Mouse (Mus musculus) kidney, embryonic 16.5 days (tissue): Measurements from ENCODE around the gene Ccdc183. TPM values are rescaled to one million over a fixed set of nuclear protein-coding genes. Genes with fewer than 3 reads are reported as not detected.

Experiments used
- ATAC-seq: fragments of 200-750 bp; cut with Nextera tagmentation; 2 replicates; pipeline ENCODE4 v1.8.0; 2017; ENCODE audit warnings: moderate TSS enrichment; ENCODE audit not compliant: low FRiP score, low TSS enrichment
- H3K27ac ChIP-seq: fragments of 300-500 bp; sonication (generic); 2 replicates; pipeline ENCODE4 v1.5.1; 2014; ENCODE audit warnings: low read length
- H3K27me3 ChIP-seq: fragments of 300-500 bp; sonication (generic); 2 replicates; pipeline ENCODE4 v1.6.1; 2014; ENCODE audit warnings: low read length, control low read depth, mixed read lengths; ENCODE audit not compliant: insufficient read depth
- H3K36me3 ChIP-seq: fragments of 300-500 bp; sonication (generic); 2 replicates; pipeline ENCODE4 v1.6.1; 2014; ENCODE audit warnings: low read length, control low read depth, mixed read lengths; ENCODE audit not compliant: insufficient read depth
- H3K4me1 ChIP-seq: fragments of 300-500 bp; sonication (generic); 2 replicates; pipeline ENCODE4 v1.6.1; 2014; ENCODE audit warnings: low read length, control low read depth, mixed read lengths; ENCODE audit not compliant: insufficient read depth
- H3K4me2 ChIP-seq: fragments of 300-500 bp; sonication (generic); replicated peaks from 2 replicates; pipeline ENCODE4 v1.6.1; 2014; ENCODE audit warnings: low read depth, low read length
- H3K4me3 ChIP-seq: fragments of 300-500 bp; sonication (generic); 2 replicates; pipeline ENCODE4 v1.5.1; 2014; ENCODE audit warnings: mild to moderate bottlenecking, low read length
- H3K9ac ChIP-seq: fragments of 300-500 bp; sonication (generic); replicated peaks from 2 replicates; pipeline ENCODE4 v1.6.1; 2014; ENCODE audit warnings: low read length
- H3K9me3 ChIP-seq: fragments of 300-500 bp; sonication (generic); 2 replicates; pipeline ENCODE4 v1.6.1; 2016; ENCODE audit warnings: low read length, control low read depth
- WGBS: fragments of 180-500 bp; shearing (Covaris S2); extraction: QIAGEN DNeasy Blood & Tissue Kit; methylation state at CpG from one replicate; pipeline ENCODE4 v1.1.7; 2014; 5-methylcytosine and 5-hydroxymethylcytosine counted together
- polyA plus RNA-seq: library from polyadenylated mRNA; unstranded; fragments of >200 nt; fragmentation: Nextera tagmentation; extraction: Ambion mirVana; gene quantifications from 2 replicates; pipeline ENCODE4 v1.2.1, GENCODE M21; 2015

Gene Ccdc183
- polyA plus RNA-seq, 1 experiment from 2014 or later, result 0.27 TPM

DNA sequence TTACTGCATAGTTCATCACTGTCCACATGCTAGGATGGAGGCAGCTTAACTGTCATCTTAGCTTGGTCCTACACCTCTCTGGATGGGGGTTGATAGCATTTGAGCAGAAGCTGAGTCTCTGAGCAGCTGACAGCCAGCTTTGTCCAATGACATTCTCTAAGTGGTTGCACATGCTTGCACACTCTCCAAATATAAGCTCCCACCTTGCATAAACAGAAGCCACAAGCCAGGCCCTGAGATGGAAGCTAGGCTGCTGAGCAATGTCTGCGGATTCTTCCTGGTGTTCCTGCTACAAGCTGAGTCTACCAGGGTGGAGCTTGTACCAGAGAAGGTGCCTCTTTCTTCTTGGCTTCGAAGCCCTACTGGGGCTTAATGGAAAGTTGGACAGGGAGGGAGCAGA lies 35.4 kb upstream of the Ccdc183 start, which contains the start of gene Lcn8:
TSS of gene Lcn8 (plus strand) at position 219 of the 400 bp plus-strand sequence.
- H3K36me3 ChIP-seq, result no peaks in the 10 kb centered on the region
- no peak for ATAC-seq
- no peaks in the 10 kb centered on the region for H3K27me3 ChIP-seq
- H3K4me3 ChIP-seq, result no peak within 1 kb of the TSS
- no peak within 1 kb of the TSS for H3K9ac ChIP-seq
- H3K27ac ChIP-seq, result no peak within 1 kb of the TSS
- 79% methylated on average over 2 of the region's 2 CpGs for WGBS
- H3K4me1 ChIP-seq, result no peaks in the 10 kb centered on the region
- H3K4me2 ChIP-seq, result no peak within 1 kb of the TSS
- H3K9me3 ChIP-seq, result no peaks in the 10 kb centered on the region

DNA sequence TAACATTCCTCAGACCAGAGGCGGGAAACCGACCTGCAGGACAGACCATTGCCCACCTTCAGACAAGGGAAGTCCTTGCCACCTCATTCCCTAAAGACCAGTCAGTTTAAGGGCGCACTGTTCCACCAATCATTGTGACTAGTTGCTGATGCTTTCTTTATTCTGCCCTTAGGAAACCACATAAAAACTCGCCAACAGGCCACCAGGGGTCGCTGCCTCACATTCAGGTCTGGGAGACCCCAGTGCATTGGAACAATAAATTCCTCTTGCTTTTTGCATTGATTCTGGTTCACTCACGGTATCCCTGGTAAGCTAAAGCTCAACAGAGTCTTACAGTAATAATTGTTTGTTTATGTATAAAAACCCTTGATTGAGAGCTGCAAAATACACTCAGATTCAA lies 22.4 kb upstream of the Ccdc183 start:
- no peaks in the 10 kb centered on the region for H3K36me3 ChIP-seq
- no peaks in the 10 kb centered on the region for H3K27me3 ChIP-seq
- H3K4me1 ChIP-seq, result no peaks in the 10 kb centered on the region
- no peak overlapping the region for H3K4me2 ChIP-seq
- H3K9me3 ChIP-seq, result no peaks in the 10 kb centered on the region
- 24% methylated on average over 6 of the region's 6 CpGs for WGBS
- H3K4me3 ChIP-seq, result no peak overlapping the region
- H3K9ac ChIP-seq, result no peak overlapping the region
- no peak overlapping the region for H3K27ac ChIP-seq
- no peak for ATAC-seq

DNA sequence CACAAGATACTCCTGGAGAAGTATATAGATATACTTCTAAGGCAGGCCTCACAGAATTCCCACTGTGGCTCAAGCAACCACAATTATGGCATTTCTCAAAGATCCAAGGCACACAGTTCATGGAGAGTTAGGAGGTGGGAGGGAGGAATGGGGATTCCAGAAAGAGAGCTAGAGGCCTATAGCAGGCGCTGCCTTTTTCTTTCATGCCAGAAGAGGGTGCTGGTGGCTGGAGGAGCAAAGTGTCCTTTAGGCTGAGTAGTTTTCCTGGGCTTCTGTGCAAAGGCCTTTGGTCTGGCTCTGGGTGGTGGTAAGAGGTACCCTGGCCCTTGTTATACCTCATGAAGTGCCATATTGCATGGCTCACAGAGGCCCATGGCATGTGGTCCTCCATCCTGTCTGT lies 16.6 kb upstream of the Ccdc183 start:
- no peak overlapping the region for H3K4me2 ChIP-seq
- 69% methylated on average over 1 of the region's 1 CpGs for WGBS
- ATAC-seq, result no peak
- no peaks in the 10 kb centered on the region for H3K27me3 ChIP-seq
- no peak overlapping the region for H3K4me3 ChIP-seq
- no peaks in the 10 kb centered on the region for H3K9me3 ChIP-seq
- no peak overlapping the region for H3K27ac ChIP-seq
- no peaks in the 10 kb centered on the region for H3K36me3 ChIP-seq
- no peak overlapping the region for H3K9ac ChIP-seq
- no peaks in the 10 kb centered on the region for H3K4me1 ChIP-seq

DNA sequence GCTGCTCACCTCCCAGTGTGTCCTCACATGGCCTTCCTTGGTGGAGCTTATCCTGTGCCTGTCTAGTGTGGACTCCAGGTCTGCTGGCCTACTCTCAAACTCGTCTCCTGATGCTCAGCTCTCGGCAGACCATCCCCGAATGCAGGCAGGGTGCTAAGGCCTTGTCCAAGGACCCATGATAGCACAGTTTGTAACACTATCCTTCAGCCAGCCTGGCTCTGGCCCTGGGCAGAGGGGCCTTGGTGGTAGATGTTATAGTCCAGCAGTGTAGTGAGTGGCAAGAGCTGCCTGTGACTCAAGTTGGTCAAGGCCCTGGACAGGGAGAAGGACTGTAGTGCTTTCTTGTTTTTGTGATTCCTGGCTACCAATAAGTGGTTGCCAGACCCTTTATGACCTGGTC lies 16.1 kb upstream of the Ccdc183 start:
- H3K9me3 ChIP-seq, result no peaks in the 10 kb centered on the region
- 88% methylated on average over 3 of the region's 3 CpGs for WGBS
- H3K9ac ChIP-seq, result no peak overlapping the region
- no peak overlapping the region for H3K4me3 ChIP-seq
- no peaks in the 10 kb centered on the region for H3K36me3 ChIP-seq
- no peak overlapping the region for H3K27ac ChIP-seq
- no peaks in the 10 kb centered on the region for H3K4me1 ChIP-seq
- no peak for ATAC-seq
- H3K27me3 ChIP-seq, result no peaks in the 10 kb centered on the region
- H3K4me2 ChIP-seq, result no peak overlapping the region

DNA sequence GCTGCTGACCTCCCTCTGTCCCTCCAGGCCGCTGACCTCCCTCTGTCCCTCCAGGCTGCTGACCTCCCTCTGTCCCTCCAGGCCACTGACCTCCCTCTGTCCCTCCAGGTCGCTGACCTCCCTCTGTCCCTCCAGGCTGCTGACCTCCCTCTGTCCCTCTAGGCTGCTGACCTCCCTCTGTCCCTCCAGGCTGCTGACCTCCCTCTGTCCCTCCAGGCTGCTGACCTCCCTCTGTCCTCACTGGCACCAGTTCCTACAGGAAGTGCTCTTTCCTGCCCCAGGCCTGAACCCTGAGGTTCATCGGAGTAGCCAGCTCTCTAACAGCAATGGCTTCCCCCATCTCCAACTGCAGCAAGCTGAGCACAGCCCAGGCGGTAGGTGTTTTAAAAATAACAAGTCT lies 11.3 kb upstream of the Ccdc183 start:
- WGBS, result 35% methylated on average over 4 of the region's 4 CpGs
- no peak for ATAC-seq

DNA sequence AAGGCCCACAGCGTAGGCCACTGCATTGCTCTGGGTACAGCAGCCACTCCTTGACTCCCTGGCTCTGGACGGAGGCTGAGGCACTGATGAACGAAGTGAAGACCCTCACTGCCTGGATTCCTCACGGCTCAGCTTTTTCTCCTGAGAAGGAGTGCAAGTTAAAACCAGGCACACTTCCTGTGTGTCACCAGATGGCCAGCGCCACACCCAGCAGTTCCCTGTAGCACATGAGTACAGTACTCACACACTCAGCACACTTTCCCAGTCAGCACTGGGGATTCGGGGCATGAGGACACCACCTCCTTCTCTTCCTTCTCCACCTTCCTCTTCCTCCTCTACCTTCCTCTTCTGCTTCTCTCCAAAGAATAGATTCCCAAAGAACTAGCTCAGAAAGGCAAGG lies 10.3 kb upstream of the Ccdc183 start, which contains the start of gene Fcna:
TSS of gene Fcna (minus strand) at position 220 of the 400 bp plus-strand sequence.
- Histone ChIP-seq H3K9ac (0 out of 2 replicates have a peak within 1 kb of the TSS, but pooled peaks have one; percentile 8), H3K4me1 (no peaks in the 10 kb centered on the region), H3K36me3 (no peaks in the 10 kb centered on the region), H3K4me2 (no peak within 1 kb of the TSS), H3K4me3 (no peak within 1 kb of the TSS), H3K9me3 (no peaks in the 10 kb centered on the region), H3K27me3 (no peaks in the 10 kb centered on the region), H3K27ac (no peak within 1 kb of the TSS)
- ATAC-seq, result no peak
- 80% methylated on average over 6 of the region's 6 CpGs for WGBS

More for the DNA sequence above, 11.3 kb upstream of the Ccdc183 start:
- H3K9me3 ChIP-seq, result no peaks in the 10 kb centered on the region
- no peak overlapping the region for H3K4me2 ChIP-seq
- no peak overlapping the region for H3K9ac ChIP-seq
- H3K4me1 ChIP-seq, result no peaks in the 10 kb centered on the region
- H3K36me3 ChIP-seq, result no peaks in the 10 kb centered on the region
- no peaks in the 10 kb centered on the region for H3K27me3 ChIP-seq
- H3K4me3 ChIP-seq, result no peak overlapping the region
- no peak overlapping the region for H3K27ac ChIP-seq

DNA sequence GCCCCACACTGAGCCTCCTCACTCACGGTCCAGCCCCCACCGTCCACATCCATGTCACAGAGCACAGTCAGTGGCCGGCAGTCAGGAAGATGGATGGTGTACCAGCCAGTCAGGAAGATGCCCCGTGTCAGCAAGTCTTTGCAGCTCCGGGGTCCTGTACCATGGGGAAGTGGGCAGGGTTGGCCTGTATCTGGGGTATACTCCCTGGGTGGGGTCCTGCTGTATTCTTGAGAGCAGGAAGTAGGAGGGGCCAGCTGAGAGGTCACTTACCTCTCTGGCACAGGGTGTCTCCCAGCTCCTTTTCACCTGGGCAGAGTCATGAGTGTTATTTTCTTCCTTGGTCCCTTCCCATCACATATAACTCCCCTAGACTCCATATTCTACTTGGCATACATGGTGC lies 8.5 kb upstream of the Ccdc183 start:
- Histone ChIP-seq H3K27ac (no peak overlapping the region), H3K4me3 (no peak overlapping the region), H3K36me3 (no peaks in the 10 kb centered on the region), H3K27me3 (no peaks in the 10 kb centered on the region), H3K4me2 (no peak overlapping the region), H3K9ac (no peak overlapping the region), H3K4me1 (no peaks in the 10 kb centered on the region; the same call in 1 of the 2 replicates), H3K9me3 (no peaks in the 10 kb centered on the region)
- 38% methylated on average over 5 of the region's 5 CpGs for WGBS
- ATAC-seq, result no peak

DNA sequence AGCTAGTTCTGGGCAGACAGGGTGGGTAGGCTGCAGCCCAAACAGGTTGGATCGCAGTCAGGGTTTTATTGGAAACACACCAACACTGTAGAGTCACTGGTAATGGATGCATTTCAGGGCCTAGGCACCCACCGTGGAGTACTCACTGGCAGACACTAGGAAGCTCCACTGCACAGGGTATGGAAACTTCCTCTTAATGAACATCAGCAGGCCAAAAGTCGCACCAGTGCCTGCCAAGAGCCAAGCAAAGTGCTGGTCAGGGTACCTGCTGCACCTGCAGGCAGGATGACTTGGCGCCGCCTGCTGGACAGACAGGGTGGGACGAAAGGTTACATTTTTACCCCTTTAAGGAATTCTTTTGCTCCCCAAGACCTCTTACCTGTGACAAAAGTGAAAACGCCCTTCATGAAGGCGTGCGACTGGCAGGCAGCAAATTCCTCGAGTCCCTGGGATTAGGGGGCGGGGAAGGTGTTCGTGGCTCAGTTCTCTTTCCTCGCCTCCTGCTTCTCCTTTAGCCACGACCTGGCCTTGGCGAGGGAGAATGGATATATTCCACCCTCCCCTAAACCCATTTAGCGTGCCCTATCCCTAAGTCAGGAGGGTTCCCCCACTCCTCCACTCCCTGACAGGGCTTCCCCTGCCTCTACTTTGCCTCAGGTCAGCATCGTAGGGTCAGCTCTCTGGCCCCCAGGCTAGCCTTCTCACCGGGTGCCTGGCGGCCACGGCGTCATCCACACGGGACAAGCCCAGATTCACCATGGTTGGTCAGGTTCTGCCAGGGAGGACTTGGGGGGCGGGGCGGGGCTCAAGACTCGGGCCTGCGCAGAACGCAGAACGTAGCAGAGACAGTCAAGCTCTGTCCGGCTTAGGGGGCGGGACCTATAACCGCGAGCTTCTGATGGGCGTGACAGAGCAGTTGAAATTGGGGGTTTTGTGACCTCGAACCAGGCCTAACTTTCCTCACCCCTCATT lies 4.0 kb upstream of the Ccdc183 start, which contains the start of gene Tmem141:
TSS of gene Tmem141 (minus strand) at position 777 of the 972 bp plus-strand sequence.
- ATAC-seq, result peak; percentile 93
- Histone ChIP-seq H3K36me3 (no peaks in the 10 kb centered on the region), H3K4me2 (peak within 1 kb of the TSS; percentile 83), H3K9me3 (no peaks in the 10 kb centered on the region), H3K9ac (peak within 1 kb of the TSS; percentile 76), H3K4me1 (peaks cover 1% of the 10 kb centered on the region; the same call in 1 of the 2 replicates), H3K27me3 (peaks cover 16% of the 10 kb centered on the region), H3K4me3 (peak within 1 kb of the TSS; percentile 63), H3K27ac (peak within 1 kb of the TSS; percentile 83)
- WGBS, result 7% methylated on average over 34 of the region's 34 CpGs

DNA sequence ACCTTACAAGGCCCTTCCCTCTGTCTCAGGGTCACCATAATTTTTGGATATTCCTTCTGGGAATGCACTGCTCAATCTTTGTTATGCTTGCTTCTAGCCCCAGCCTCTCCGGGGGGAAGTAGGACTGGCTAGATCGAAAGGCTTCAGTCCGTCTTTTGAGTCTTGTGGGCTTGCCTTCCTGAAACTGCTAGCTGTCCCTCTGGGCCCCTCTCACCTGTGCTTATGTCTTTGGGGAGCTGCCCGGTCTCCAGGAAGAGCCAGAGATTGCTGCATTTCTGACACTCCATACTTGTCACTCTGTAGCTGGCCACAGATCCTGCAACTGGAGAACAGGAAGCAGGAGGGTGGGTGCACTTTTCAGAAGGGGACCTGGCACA lies 3.4 kb upstream of the Ccdc183 start:
- no peaks in the 10 kb centered on the region for H3K9me3 ChIP-seq
- H3K36me3 ChIP-seq, result no peaks in the 10 kb centered on the region
- no peak overlapping the region; the same call in 1 of the 2 replicates for H3K4me3 ChIP-seq
- H3K27me3 ChIP-seq, result peaks cover 23% of the 10 kb centered on the region
- WGBS, result 74% methylated on average over 4 of the region's 4 CpGs
- H3K9ac ChIP-seq, result peak overlapping the region; percentile 76; the same call in 1 of the 2 replicates
- H3K27ac ChIP-seq, result peak overlapping the region; percentile 83; the same call in 1 of the 2 replicates
- peak overlapping the region; percentile 83 for H3K4me2 ChIP-seq
- peaks cover 8% of the 10 kb centered on the region for H3K4me1 ChIP-seq
- no peak for ATAC-seq

DNA sequence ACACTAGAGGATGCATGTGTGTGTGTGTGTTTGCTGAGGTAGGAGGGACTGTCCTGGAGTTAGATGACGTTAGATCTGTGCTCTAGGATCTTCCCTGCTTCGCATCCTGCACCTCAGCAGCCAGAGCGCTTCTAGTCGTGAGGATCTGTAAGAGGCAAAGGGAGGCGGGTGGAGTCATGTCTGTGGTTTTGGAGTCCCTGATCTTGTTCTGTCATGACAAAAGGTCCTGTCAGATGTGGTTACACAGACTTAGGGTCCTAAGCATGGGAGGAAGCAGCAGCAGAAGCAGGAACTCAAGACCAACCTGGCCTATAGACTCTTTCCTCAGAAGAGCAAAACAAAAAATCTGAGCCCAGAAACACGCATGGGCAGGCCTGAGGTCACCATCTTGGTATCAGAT lies 2.9 kb upstream of the Ccdc183 start:
- Histone ChIP-seq H3K4me1 (peaks cover 12% of the 10 kb centered on the region), H3K36me3 (no peaks in the 10 kb centered on the region), H3K9me3 (no peaks in the 10 kb centered on the region), H3K27me3 (peaks cover 28% of the 10 kb centered on the region), H3K4me3 (no peak overlapping the region), H3K4me2 (no peak overlapping the region), H3K27ac (no peak overlapping the region), H3K9ac (peak overlapping the region; percentile 19)
- WGBS, result 62% methylated on average over 6 of the region's 6 CpGs
- no peak for ATAC-seq
